8 mouse cellular contexts compared by ENCODE assay signal in genomic region chr10:33703420-33703819, GRCm38 (mm10).
DNase-seq lines count a peak whose midpoint lies in the region; ATAC-seq and TF ChIP-seq lines count a peak whose summit lies in the region.

No protein-coding gene starts in this region.

- no peaks in the 10 kb centered on the region for H3K9me3 ChIP-seq in heart, postnatal 0 days (replicated peaks; ENCODE audit: control insufficient read depth, low read length)
- H3K9me3 ChIP-seq in heart, embryonic 11.5 days (replicated peaks; ENCODE audit: control insufficient read depth, low read length) = no peaks in the 10 kb centered on the region
- peaks cover 9% of the 10 kb centered on the region for H3K9me3 ChIP-seq in E14TG2a.4 (ENCODE audit: low read length)
- no peaks in the 10 kb centered on the region for H3K9me3 ChIP-seq in hindbrain, postnatal 0 days (ENCODE audit: low read length)
- H3K9me3 ChIP-seq in limb, embryonic 11.5 days (ENCODE audit: control insufficient read depth, low read length) = no peaks in the 10 kb centered on the region

- no peak for ATAC-seq in heart, postnatal 0 days (ENCODE audit: insufficient read depth, low read depth)
- no peak for ATAC-seq in heart, embryonic 11.5 days (replicated peaks; ENCODE audit: insufficient number of reproducible peaks, low FRiP score, low TSS enrichment)
- no peak; the same call in 1 of the 2 replicates for ATAC-seq in hindbrain, postnatal 0 days
- ATAC-seq in limb, embryonic 11.5 days (ENCODE audit: insufficient number of reproducible peaks, low FRiP score, low TSS enrichment, low read depth) = no peak

- TF ChIP-seq CTCF in heart, postnatal 0 days (IDR thresholded peaks at IDR 0.05; ENCODE audit: low read depth) = peak; percentile 63
- peak; percentile 46 for TF ChIP-seq CTCF in E14TG2a.4 (conservative IDR thresholded peaks at IDR 0.05; ENCODE audit: low read length)
- peak; percentile 75 for TF ChIP-seq CTCF in hindbrain, postnatal 0 days (IDR thresholded peaks at IDR 0.05; ENCODE audit: low read depth)

- WGBS in heart, postnatal 0 days = 48% methylated on average over 3 of the region's 3 CpGs
- WGBS in heart, embryonic 11.5 days (ENCODE audit: insufficient replicate concordance) = 48% methylated on average over 3 of the region's 3 CpGs
- WGBS in hindbrain, postnatal 0 days = 46% methylated on average over 3 of the region's 3 CpGs
- 67% methylated on average over 3 of the region's 3 CpGs for WGBS in limb, embryonic 11.5 days

- TF ChIP-seq EP300 in heart, postnatal 0 days (IDR thresholded peaks at IDR 0.05; ENCODE audit: low read depth) = no peak

- no peak overlapping the region for H3K27ac ChIP-seq in heart, postnatal 0 days (ENCODE audit: low read depth)
- no peak overlapping the region for H3K27ac ChIP-seq in heart, embryonic 11.5 days (ENCODE audit: low read depth, low read length)
- no peak overlapping the region for H3K27ac ChIP-seq in hindbrain, postnatal 0 days
- no peak overlapping the region for H3K27ac ChIP-seq in limb, embryonic 11.5 days (replicated peaks; ENCODE audit: low read depth, low read length)

- no peaks in the 10 kb centered on the region for H3K36me3 ChIP-seq in heart, postnatal 0 days (replicated peaks; ENCODE audit: control insufficient read depth, insufficient read depth, low read length)
- H3K36me3 ChIP-seq in heart, embryonic 11.5 days (ENCODE audit: control insufficient read depth, insufficient read depth, low read length) = no peaks in the 10 kb centered on the region
- H3K36me3 ChIP-seq in E14TG2a.4 (ENCODE audit: insufficient read depth, low read length) = no peaks in the 10 kb centered on the region
- H3K36me3 ChIP-seq in hindbrain, postnatal 0 days (ENCODE audit: insufficient read depth, low read length) = no peaks in the 10 kb centered on the region
- no peaks in the 10 kb centered on the region for H3K36me3 ChIP-seq in limb, embryonic 11.5 days (ENCODE audit: control insufficient read depth, insufficient read depth, low read length)

- H3K9ac ChIP-seq in heart, postnatal 0 days (replicated peaks; ENCODE audit: low read depth, low read length) = no peak overlapping the region
- H3K9ac ChIP-seq in heart, embryonic 11.5 days (ENCODE audit: low read depth, low read length) = no peak overlapping the region
- H3K9ac ChIP-seq in hindbrain, postnatal 0 days (replicated peaks; ENCODE audit: low read length) = no peak overlapping the region
- no peak overlapping the region for H3K9ac ChIP-seq in limb, embryonic 11.5 days (ENCODE audit: low read length)

- no peaks in the 10 kb centered on the region for H3K4me1 ChIP-seq in heart, postnatal 0 days (ENCODE audit: control insufficient read depth, insufficient read depth)
- H3K4me1 ChIP-seq in heart, embryonic 11.5 days (ENCODE audit: control insufficient read depth, insufficient read depth, low read length) = no peaks in the 10 kb centered on the region
- H3K4me1 ChIP-seq in E14TG2a.4 (replicated peaks; ENCODE audit: low read depth, low read length) = no peaks in the 10 kb centered on the region
- H3K4me1 ChIP-seq in hindbrain, postnatal 0 days (ENCODE audit: insufficient read depth, low read length) = no peaks in the 10 kb centered on the region
- H3K4me1 ChIP-seq in limb, embryonic 11.5 days (ENCODE audit: control insufficient read depth, insufficient read depth, low read length) = no peaks in the 10 kb centered on the region

- peak; percentile 11 for DNase-seq in heart, postnatal 0 days (ENCODE audit: low spot score)
- peak; percentile 88 for DNase-seq in brain, adult 2 months (ENCODE audit: low read depth, low spot score)
- DNase-seq in hindbrain, postnatal 0 days (ENCODE audit: low spot score) = peak; percentile 80
- peak; percentile 67 for DNase-seq in limb, embryonic 11.5 days (ENCODE audit: low spot score)
- DNase-seq in spleen, postnatal 14 days (ENCODE audit: low spot score in 2 of 2) = no peak
- DNase-seq in urinary bladder, postnatal 10 days (ENCODE audit: low spot score) = no peak

- H3K4me3 ChIP-seq in heart, postnatal 0 days (ENCODE audit: low read depth, low read length) = no peak overlapping the region
- H3K4me3 ChIP-seq in heart, embryonic 11.5 days (ENCODE audit: low read depth, low read length) = no peak overlapping the region
- H3K4me3 ChIP-seq in E14TG2a.4 (replicated peaks; ENCODE audit: low read length) = no peak overlapping the region
- H3K4me3 ChIP-seq in hindbrain, postnatal 0 days (ENCODE audit: low read length) = no peak overlapping the region
- no peak overlapping the region for H3K4me3 ChIP-seq in limb, embryonic 11.5 days (ENCODE audit: low read depth, low read length)

- H3K4me2 ChIP-seq in heart, postnatal 0 days (ENCODE audit: low read depth, low read length) = no peak overlapping the region
- no peak overlapping the region for H3K4me2 ChIP-seq in heart, embryonic 11.5 days
- H3K4me2 ChIP-seq in hindbrain, postnatal 0 days (ENCODE audit: low read depth, low read length) = no peak overlapping the region
- no peak overlapping the region for H3K4me2 ChIP-seq in limb, embryonic 11.5 days (ENCODE audit: low read depth, severe bottlenecking)

- no peaks in the 10 kb centered on the region for H3K27me3 ChIP-seq in heart, postnatal 0 days (ENCODE audit: control insufficient read depth, insufficient read depth, low read length)
- no peaks in the 10 kb centered on the region for H3K27me3 ChIP-seq in heart, embryonic 11.5 days (ENCODE audit: control insufficient read depth, insufficient read depth, low read length)
- no peaks in the 10 kb centered on the region for H3K27me3 ChIP-seq in E14TG2a.4 (ENCODE audit: insufficient read depth, low read length)
- H3K27me3 ChIP-seq in hindbrain, postnatal 0 days (ENCODE audit: insufficient read depth, low read length) = no peaks in the 10 kb centered on the region
- H3K27me3 ChIP-seq in limb, embryonic 11.5 days (ENCODE audit: control insufficient read depth, insufficient read depth, low read length) = no peaks in the 10 kb centered on the region

Comparison
In these comparisons a context has a peak if more than half of its experiments do, and no peak if none do; other contexts are left out.
1. DNase-seq: peak in heart, postnatal 0 days (single experiment), brain, adult 2 months (single experiment), hindbrain, postnatal 0 days (single experiment) and limb, embryonic 11.5 days (single experiment); none in spleen, postnatal 14 days (0 of 2) and urinary bladder, postnatal 10 days (single experiment).
2. Peak in every context shown above with its lines, with median percentiles within 50 percentile points of each other: CTCF ChIP-seq.